Mouse (Mus musculus) CH12.LX (cell line): Measurements from ENCODE around the gene Gm21680.
"Not testable (repeated sequence)": the region's sequence is repeated elsewhere in the genome, so short reads cannot be mapped to it uniquely, and the experiment has no call there.

Experiments used
- CTCF ChIP-seq, 2 experiments: IDR thresholded peaks in 1 of 2; conservative IDR thresholded peaks in 1 of 2; 2 replicates each; pipeline ENCODE4 v1.5.1; 2011 to 2012; ENCODE audit warnings: low read depth in 2 of 2, low read length in 2 of 2, improper control_type of control experiment in 1 of 2, inconsistent platforms in 1 of 2, mild to moderate bottlenecking in 1 of 2, moderate library complexity in 1 of 2
- MAX ChIP-seq: IDR thresholded peaks from 2 replicates; pipeline ENCODE4 v1.6.1; 2011; ENCODE audit warnings: low read length, improper control_type of control experiment
- MXI1 ChIP-seq: IDR thresholded peaks from 2 replicates; pipeline ENCODE4 v1.6.1; 2011; ENCODE audit warnings: mild to moderate bottlenecking, low read depth, low read length, improper control_type of control experiment
- NELFE ChIP-seq: IDR thresholded peaks from 2 replicates; pipeline ENCODE4 v1.6.1; 2011; ENCODE audit warnings: low read depth, low read length, improper control_type of control experiment
- POLR2A ChIP-seq: IDR thresholded peaks from 2 replicates; pipeline ENCODE4 v1.6.1; 2011; ENCODE audit warnings: low read depth, mild to moderate bottlenecking, improper control_type of control experiment, low read length
- TBP ChIP-seq: conservative IDR thresholded peaks from 2 replicates; pipeline ENCODE4 v1.6.1; 2011; ENCODE audit warnings: low read depth, low read length, improper control_type of control experiment

DNA sequence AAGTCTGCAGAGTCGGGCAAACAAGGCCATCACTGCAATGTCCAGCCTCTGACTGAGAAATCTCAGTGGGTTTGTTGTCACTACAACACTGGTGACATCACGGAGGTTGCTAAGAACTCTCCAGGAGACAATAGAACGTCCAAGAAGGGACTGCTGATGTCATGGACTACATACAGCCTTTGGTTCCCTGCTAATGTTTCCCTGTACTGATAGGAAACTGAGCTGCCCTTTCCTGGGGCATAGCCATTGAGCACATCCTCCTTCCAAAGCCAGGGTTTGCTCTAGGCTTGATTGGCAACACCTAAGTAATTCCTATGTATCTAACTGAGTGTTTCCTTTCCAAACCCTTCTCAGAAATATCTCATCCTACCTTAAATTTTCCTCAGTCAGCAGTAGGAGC is 16.1 kb upstream of the Gm21680 start, which contains the start of gene Gm21698:
- TF ChIP-seq POLR2A; NELFE; CTCF (conservative IDR thresholded peaks at IDR 0.05 in 1 of 2, IDR thresholded peaks at IDR 0.05 in 1 of 2; ENCODE audit: low read depth in 2 of 2, low read length in 2 of 2); TBP; MXI1; MAX: not testable (repeated sequence)
